Mouse (Mus musculus): ENCODE data around the gene Mylk2. TPM values are rescaled to one million over a fixed set of nuclear protein-coding genes. Genes with fewer than 3 reads are reported as not detected.
A peak's percentile ranks its signal among the peaks of the same experiment; 100 is the strongest.

Gene Mylk2
- polyA plus RNA-seq, 1 experiment from 2014 or later, result not detected

DNA sequence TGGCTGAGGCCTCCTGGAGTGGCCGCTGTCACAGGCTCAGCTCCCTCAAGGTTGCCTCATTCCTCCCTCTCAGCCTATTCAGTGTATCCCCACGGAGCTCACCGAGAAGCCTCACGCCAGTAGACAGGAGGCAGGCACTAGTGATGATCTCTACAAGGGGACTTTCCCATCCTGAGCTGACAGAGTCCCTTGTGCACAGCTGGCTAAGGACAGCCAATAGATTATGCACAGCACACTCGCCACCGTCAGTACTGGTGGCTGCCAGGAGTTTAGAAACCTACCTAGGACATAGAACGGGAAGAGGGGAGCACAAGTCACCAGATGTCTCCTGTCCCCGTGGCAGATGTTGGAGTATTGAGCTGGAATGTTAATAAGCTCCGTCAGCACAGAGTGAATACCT lies 6.5 kb downstream of the Mylk2 start:
- whole genome bisulfite sequencing, result 58% methylated on average over 9 of the region's 9 CpGs
- Histone ChIP-seq H3K36me3 (ENCODE audit: control insufficient read depth, insufficient read depth, low read length) (no peaks in the 10 kb centered on the region), H3K4me2 (replicated peaks; ENCODE audit: low read depth, low read length) (no peak overlapping the region), H3K4me3 (ENCODE audit: low read depth, low read length) (no peak overlapping the region), H3K9me3 (ENCODE audit: control insufficient read depth, low read length) (no peaks in the 10 kb centered on the region), H3K4me1 (replicated peaks; ENCODE audit: control insufficient read depth, insufficient read depth, low read length) (peaks cover 3% of the 10 kb centered on the region; the same call in 1 of the 2 replicates), H3K9ac (ENCODE audit: low read depth, low read length) (no peak overlapping the region), H3K27me3 (ENCODE audit: control insufficient read depth, insufficient read depth, low read length) (peaks cover 9% of the 10 kb centered on the region), H3K27ac (ENCODE audit: low read depth, low read length) (no peak overlapping the region)
- ATAC-seq (ENCODE audit: low FRiP score), result no peak
- DNase-seq (ENCODE audit: low spot score), result no peak

- Histone ChIP-seq H3K36me3 (ENCODE audit: control insufficient read depth, insufficient read depth, low read length) (no peaks in the 10 kb centered on the region), H3K4me2 (replicated peaks; ENCODE audit: low read depth, low read length) (no peak overlapping the region), H3K27me3 (ENCODE audit: control insufficient read depth, insufficient read depth, low read length) (no peaks in the 10 kb centered on the region), H3K9me3 (ENCODE audit: control insufficient read depth, low read length) (no peaks in the 10 kb centered on the region), H3K9ac (ENCODE audit: low read depth, low read length) (no peak overlapping the region), H3K4me1 (replicated peaks; ENCODE audit: control insufficient read depth, insufficient read depth, low read length) (no peaks in the 10 kb centered on the region), H3K4me3 (ENCODE audit: low read depth, low read length) (no peak overlapping the region), H3K27ac (ENCODE audit: low read depth, low read length) (no peak overlapping the region; the same call in 1 of the 2 replicates)
- WGBS, result 29% methylated on average over 7 of the region's 7 CpGs
- no peak for DNase-seq (ENCODE audit: low spot score)
- peak; percentile 27; the same call in 1 of the 2 replicates for ATAC-seq (ENCODE audit: low FRiP score)
These were observed 11.2 kb downstream of the Mylk2 start for GRCm38 (mm10) chr2:152922376-152922775.

GRCm38 (mm10) chr2:152923621-152924020 lies 12.5 kb downstream of the Mylk2 start:
- DNase-seq (ENCODE audit: low spot score), result no peak
- H3K36me3 ChIP-seq (ENCODE audit: control insufficient read depth, insufficient read depth, low read length), result no peaks in the 10 kb centered on the region
- ATAC-seq (ENCODE audit: low FRiP score), result no peak
- H3K4me3 ChIP-seq (ENCODE audit: low read depth, low read length), result no peak overlapping the region
- no peaks in the 10 kb centered on the region for H3K27me3 ChIP-seq (ENCODE audit: control insufficient read depth, insufficient read depth, low read length)
- H3K4me1 ChIP-seq (replicated peaks; ENCODE audit: control insufficient read depth, insufficient read depth, low read length), result no peaks in the 10 kb centered on the region
- 70% methylated on average over 3 of the region's 3 CpGs for whole genome bisulfite sequencing
- H3K4me2 ChIP-seq (replicated peaks; ENCODE audit: low read depth, low read length), result no peak overlapping the region
- H3K27ac ChIP-seq (ENCODE audit: low read depth, low read length), result no peak overlapping the region; the same call in 1 of the 2 replicates
- no peak overlapping the region for H3K9ac ChIP-seq (ENCODE audit: low read depth, low read length)
- H3K9me3 ChIP-seq (ENCODE audit: control insufficient read depth, low read length), result no peaks in the 10 kb centered on the region

- H3K4me2 ChIP-seq (replicated peaks; ENCODE audit: low read depth, low read length), result no peak overlapping the region
- WGBS, result 40% methylated on average over 8 of the region's 8 CpGs
- no peaks in the 10 kb centered on the region for H3K9me3 ChIP-seq (ENCODE audit: control insufficient read depth, low read length)
- H3K27me3 ChIP-seq (ENCODE audit: control insufficient read depth, insufficient read depth, low read length), result no peaks in the 10 kb centered on the region
- H3K4me3 ChIP-seq (ENCODE audit: low read depth, low read length), result no peak overlapping the region
- H3K27ac ChIP-seq (ENCODE audit: low read depth, low read length), result no peak overlapping the region; the same call in 1 of the 2 replicates
- DNase-seq (ENCODE audit: low spot score) (no peak), ATAC-seq (ENCODE audit: low FRiP score) (no peak)
- no peaks in the 10 kb centered on the region for H3K36me3 ChIP-seq (ENCODE audit: control insufficient read depth, insufficient read depth, low read length)
- no peak overlapping the region for H3K9ac ChIP-seq (ENCODE audit: low read depth, low read length)
- H3K4me1 ChIP-seq (replicated peaks; ENCODE audit: control insufficient read depth, insufficient read depth, low read length), result no peaks in the 10 kb centered on the region
These were observed 13.0 kb downstream of the Mylk2 start for GRCm38 (mm10) chr2:152924128-152924527.

- H3K4me2 ChIP-seq (replicated peaks; ENCODE audit: low read depth, low read length), result no peak overlapping the region
- DNase-seq (ENCODE audit: low spot score) (no peak), ATAC-seq (ENCODE audit: low FRiP score) (no peak)
- H3K36me3 ChIP-seq (ENCODE audit: control insufficient read depth, insufficient read depth, low read length), result no peaks in the 10 kb centered on the region
- no peak overlapping the region for H3K4me3 ChIP-seq (ENCODE audit: low read depth, low read length)
- no peak overlapping the region for H3K9ac ChIP-seq (ENCODE audit: low read depth, low read length)
- WGBS, result 93% methylated on average over 5 of the region's 5 CpGs
- H3K9me3 ChIP-seq (ENCODE audit: control insufficient read depth, low read length), result no peaks in the 10 kb centered on the region
- no peak overlapping the region for H3K27ac ChIP-seq (ENCODE audit: low read depth, low read length)
- no peaks in the 10 kb centered on the region for H3K4me1 ChIP-seq (replicated peaks; ENCODE audit: control insufficient read depth, insufficient read depth, low read length)
- no peaks in the 10 kb centered on the region for H3K27me3 ChIP-seq (ENCODE audit: control insufficient read depth, insufficient read depth, low read length)
These were observed 13.4 kb downstream of the Mylk2 start for GRCm38 (mm10) chr2:152924543-152924942.

DNA sequence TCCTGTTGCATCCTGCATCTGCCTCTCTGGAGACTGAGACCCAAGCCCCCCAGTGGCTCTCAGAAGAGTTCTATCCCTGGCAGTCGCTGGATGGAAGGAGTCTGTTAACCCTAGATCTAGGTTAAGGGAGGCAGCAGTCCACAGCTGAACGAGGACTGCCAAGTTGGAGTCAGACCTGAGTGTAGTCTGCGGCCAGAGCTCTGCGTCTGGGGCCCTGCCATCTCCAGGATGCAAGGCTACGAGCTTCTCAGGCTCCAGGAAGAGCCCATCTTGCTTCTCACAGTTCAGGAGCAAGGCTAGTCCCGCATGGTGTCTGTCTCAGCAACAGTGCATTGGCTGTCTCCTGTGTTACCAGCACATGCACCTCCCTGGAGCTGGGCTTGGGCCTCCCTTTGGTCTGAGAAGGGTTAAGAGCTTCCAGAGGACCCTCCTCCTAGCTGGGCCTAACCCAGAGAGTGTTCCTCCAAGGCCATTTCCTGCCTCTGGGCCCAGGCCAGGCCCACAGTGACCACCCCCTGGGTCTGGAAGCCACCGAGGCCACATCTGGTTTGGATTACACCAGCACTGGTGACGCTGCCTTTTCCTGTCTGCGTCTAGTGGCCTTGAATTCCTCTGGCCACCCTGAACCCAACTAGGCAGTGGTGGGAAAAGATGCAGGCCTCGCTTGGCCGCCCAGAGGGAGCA lies 14.2 kb downstream of the Mylk2 start:
- no peak overlapping the region for H3K27ac ChIP-seq (ENCODE audit: low read depth, low read length)
- no peak overlapping the region for H3K9ac ChIP-seq (ENCODE audit: low read depth, low read length)
- no peaks in the 10 kb centered on the region for H3K4me1 ChIP-seq (replicated peaks; ENCODE audit: control insufficient read depth, insufficient read depth, low read length)
- H3K36me3 ChIP-seq (ENCODE audit: control insufficient read depth, insufficient read depth, low read length), result no peaks in the 10 kb centered on the region
- WGBS, result 69% methylated on average over 11 of the region's 11 CpGs
- H3K27me3 ChIP-seq (ENCODE audit: control insufficient read depth, insufficient read depth, low read length), result no peaks in the 10 kb centered on the region
- no peak overlapping the region for H3K4me2 ChIP-seq (replicated peaks; ENCODE audit: low read depth, low read length)
- no peaks in the 10 kb centered on the region for H3K9me3 ChIP-seq (ENCODE audit: control insufficient read depth, low read length)
- DNase-seq (ENCODE audit: low spot score) (peak; percentile 49), ATAC-seq (ENCODE audit: low FRiP score) (0 out of 2 replicates have a peak, but pooled peaks have one; percentile 12)
- H3K4me3 ChIP-seq (ENCODE audit: low read depth, low read length), result no peak overlapping the region

GRCm38 (mm10) chr2:152926896-152927295 lies 15.7 kb downstream of the Mylk2 start:
- WGBS, result 66% methylated on average over 9 of the region's 9 CpGs
- Histone ChIP-seq H3K27me3 (ENCODE audit: control insufficient read depth, insufficient read depth, low read length) (no peaks in the 10 kb centered on the region), H3K36me3 (ENCODE audit: control insufficient read depth, insufficient read depth, low read length) (no peaks in the 10 kb centered on the region), H3K27ac (ENCODE audit: low read depth, low read length) (no peak overlapping the region), H3K9ac (ENCODE audit: low read depth, low read length) (no peak overlapping the region), H3K4me3 (ENCODE audit: low read depth, low read length) (no peak overlapping the region), H3K4me2 (replicated peaks; ENCODE audit: low read depth, low read length) (no peak overlapping the region), H3K4me1 (replicated peaks; ENCODE audit: control insufficient read depth, insufficient read depth, low read length) (0 out of 2 replicates have a peak, but pooled peaks cover under 1% of the 10 kb centered on the region), H3K9me3 (ENCODE audit: control insufficient read depth, low read length) (no peaks in the 10 kb centered on the region)
- ATAC-seq (ENCODE audit: low FRiP score) (no peak), DNase-seq (ENCODE audit: low spot score) (no peak)

GRCm38 (mm10) chr2:152927371-152927770 lies 16.2 kb downstream of the Mylk2 start:
- no peak overlapping the region for H3K4me3 ChIP-seq (ENCODE audit: low read depth, low read length)
- H3K9ac ChIP-seq (ENCODE audit: low read depth, low read length), result no peak overlapping the region
- no peak overlapping the region for H3K27ac ChIP-seq (ENCODE audit: low read depth, low read length)
- ATAC-seq (ENCODE audit: low FRiP score) (no peak), DNase-seq (ENCODE audit: low spot score) (no peak)
- no peaks in the 10 kb centered on the region for H3K9me3 ChIP-seq (ENCODE audit: control insufficient read depth, low read length)
- H3K27me3 ChIP-seq (ENCODE audit: control insufficient read depth, insufficient read depth, low read length), result no peaks in the 10 kb centered on the region
- no peaks in the 10 kb centered on the region for H3K36me3 ChIP-seq (ENCODE audit: control insufficient read depth, insufficient read depth, low read length)
- 0 out of 2 replicates have a peak, but pooled peaks cover 2% of the 10 kb centered on the region for H3K4me1 ChIP-seq (replicated peaks; ENCODE audit: control insufficient read depth, insufficient read depth, low read length)
- no peak overlapping the region for H3K4me2 ChIP-seq (replicated peaks; ENCODE audit: low read depth, low read length)
- 57% methylated on average over 5 of the region's 5 CpGs for WGBS
